Mouse (Mus musculus) cerebellum, adult 18-20 months (tissue): ENCODE measurements around the gene Stk32b.

Experiments used
- DNase-seq, 2 experiments: peaks; one replicate each; pipeline ENCODE4 v3.0.0; 2021

Stk32b gene

DNA sequence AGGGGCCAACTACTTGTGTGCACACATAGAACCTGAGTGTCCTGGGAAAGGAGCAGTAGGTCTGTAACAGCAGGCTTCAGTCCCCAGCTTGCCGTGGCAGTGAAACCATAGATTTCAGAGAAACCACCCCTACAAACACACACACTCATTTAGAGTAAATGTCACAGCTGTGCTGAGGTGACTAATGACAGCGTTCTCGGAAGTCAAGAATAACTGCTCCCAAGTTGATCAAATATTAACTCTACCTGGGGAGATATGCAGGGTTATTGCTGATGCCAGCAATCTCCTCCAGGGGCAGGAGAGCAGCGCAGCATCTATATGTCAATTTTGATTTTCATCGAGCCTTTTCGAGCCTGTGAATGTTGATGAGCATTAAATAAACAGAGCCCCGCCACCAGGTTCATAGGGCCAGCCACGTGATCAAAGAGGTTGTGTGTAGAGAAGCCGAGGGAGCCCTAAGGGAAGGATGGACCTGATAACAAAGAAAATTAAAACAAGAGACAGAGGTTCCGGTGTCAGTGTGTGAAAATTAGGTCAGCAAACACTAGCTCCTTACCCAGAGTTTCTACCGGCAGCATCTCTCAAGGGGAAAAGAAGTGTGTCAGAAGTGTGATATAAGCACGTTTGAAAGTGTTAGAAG, 210.0 kb downstream of the Stk32b start:
- no peak for DNase-seq

DNA sequence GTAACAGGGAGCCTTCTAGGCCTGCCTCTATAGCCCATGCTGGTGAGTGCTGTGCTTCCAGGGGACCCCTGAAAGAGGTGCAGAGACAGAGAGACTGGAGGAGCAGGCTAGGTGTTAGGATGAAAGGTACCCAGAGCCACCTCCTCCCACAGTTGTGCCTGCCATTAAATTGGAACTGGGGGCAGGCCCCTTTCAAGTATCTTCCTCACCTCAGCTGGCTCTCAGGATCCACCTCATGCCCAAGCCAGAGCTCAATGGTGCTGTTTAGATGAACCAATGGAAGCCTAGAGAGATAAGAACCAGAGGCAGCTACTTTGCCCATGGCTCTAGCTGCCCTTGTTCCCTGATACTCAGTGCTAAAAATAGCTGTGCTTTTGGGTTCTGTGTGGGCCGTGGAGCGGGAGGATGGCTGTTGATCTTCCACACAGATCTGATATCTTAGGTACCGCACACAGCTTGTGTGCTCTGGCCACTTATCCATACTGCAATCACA, 221.9 kb downstream of the Stk32b start:
- no peak for DNase-seq

DNA sequence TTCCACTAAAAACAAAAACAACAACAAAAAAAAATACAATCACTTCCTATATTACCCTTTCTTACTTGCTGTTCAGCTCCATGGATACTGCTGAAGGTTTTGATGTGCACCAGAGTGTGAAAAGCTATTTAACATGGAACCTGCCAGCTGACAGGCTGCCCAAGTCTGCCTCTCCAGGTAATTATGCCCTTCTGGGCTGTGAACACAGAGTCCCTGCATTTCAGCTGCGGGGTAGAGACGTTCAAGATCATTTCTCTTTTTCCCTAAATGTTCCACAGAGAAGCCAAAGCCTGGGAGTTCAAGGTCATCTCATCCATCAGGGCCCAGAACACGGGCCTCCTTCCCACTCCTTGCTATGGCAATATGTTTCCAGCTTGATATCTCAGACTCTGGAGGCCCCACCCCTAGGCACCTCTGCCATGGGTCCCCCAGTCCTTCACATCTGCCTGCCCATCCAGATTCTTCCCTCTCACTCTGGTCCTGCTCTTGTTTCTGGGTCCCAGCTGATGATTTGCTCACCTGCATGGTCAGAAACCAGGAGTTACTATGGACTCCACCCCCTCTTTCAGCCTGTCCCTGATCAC, 244.9 kb downstream of the Stk32b start:
- no peak for DNase-seq

DNA sequence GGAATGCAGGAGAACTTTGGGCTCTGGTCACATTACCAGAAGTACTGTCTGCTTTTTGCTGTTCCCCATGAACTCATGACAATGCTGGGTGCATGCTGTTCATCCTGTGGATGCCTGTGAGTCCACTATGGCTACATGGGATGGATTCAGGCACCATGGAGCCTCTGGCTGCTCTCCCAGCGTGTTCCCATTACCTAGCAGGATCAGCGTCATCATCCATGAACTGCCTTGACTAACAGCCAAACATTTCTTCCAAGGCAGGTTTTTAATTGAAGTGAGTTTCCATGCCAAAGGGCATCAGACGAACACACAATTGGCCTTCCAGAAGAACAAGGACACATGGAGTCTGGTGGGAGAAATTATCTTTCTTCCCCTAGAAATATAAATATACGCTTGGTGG, 245.4 kb downstream of the Stk32b start:
- DNase-seq = no peak

DNA sequence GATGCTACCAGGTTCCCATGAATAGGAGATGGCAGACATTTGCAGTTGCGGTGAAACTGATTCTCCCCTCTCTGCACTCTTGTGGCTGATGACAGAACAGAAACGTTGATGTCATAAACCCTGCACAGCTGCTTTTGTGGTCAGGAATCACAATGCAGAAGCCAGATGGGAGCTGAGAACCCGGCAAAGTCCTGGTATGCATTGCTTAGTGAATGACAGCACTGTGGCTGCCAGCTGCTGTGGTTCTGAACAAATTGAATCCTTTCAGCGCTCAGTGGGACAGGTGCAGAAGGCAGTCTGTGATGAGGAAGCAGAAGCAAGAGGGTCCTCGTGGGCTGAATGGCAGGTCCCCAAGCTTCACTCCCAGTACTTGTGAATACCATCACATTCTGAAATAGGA, 247.9 kb downstream of the Stk32b start:
- no peak for DNase-seq

DNA sequence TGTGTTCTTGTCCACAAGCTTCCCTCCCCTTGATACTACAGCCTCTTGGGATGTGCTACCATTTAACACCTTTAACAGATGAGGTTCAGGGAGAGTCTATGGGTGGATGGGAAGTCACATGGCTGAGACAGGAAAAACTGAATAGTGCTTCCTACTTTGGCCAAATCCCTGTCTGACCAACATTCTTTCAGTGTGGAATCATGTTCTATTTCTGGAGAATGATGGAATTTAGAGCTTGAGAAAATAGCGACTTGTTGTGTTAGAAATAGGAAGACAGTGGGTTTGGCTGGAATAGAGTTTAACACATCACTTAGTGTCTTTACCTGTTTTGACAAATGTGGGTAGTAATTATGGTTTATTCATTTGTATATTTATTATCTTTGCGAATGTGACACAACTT, 249.3 kb downstream of the Stk32b start:
- no peak for DNase-seq

DNA sequence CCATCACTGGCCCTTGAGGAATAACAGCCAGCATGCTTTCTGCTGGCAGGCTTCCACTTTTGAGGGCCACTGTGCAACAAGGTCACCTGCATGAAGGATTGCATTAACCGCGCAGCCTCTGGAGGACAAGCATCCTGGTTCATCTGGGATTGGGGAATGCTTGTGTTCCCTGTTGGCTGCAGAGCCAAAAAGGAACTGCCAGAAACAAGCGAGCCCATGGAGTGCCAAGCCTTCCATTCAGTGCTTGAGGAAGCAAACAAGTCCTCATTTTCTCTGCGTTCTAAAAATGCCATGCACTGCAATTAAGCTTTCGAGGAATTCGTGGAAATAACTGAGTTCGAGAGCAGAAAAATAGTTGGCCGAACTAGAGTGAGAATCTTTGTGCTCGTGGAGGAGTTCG, 251.5 kb downstream of the Stk32b start:
- DNase-seq = no peak

DNA sequence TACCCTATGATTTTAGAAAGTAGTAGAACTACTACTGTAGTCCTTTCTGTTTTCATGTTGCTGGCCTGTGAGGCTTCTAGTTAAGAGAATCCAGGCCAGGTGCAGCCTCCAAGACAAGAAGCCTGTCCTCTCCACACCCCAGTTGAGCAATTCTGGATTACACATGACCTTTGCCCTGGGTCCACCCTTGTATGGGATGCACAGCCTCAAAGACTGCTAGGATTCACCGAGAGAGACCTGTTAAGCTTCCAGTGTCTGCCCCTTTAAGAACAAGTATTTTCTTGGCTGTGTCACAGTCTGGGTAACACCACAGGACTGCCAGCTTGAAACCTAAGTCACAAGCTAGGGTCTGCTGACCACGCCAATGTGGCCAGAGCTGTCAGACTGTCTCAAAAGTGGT, 258.7 kb downstream of the Stk32b start:
- no peak for DNase-seq

DNA sequence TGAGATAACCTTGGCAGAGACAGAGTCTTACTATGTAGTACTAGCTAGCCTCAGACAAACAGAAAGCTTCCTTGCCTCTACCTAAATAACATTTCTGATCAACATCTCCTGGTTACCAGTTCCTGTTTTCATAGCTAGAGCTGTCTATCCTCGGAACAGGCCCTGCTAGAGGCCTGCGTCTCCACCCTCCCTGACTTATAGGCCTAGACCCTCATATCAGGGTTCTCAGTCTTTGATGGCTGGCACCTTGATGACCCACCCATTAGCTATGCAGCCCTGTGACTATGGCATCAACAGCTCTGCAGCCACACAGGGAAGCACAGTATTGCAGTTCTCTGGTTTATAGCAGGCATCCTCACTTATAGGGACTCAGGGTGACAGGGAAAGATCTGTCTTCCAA, 259.1 kb downstream of the Stk32b start:
- no peak for DNase-seq

DNA sequence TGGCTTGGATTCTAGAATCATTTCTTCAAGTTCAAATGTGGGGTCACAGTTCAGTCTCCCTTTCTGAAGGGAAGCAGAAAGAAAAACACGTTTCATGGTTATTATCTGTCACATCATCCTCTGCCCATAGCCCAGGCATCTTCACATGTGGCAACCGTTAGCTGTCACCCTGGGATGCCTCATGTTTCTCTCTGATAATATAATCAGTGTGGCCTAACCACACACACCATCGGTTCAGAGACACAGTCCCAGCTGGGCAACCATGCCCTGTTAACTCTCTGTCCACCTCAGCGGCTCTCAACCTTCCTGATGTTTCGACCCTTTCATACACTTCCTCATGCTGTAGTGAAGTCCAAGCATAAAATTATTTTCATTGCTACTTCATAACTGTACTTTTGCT, 259.8 kb downstream of the Stk32b start:
- DNase-seq = no peak

DNA sequence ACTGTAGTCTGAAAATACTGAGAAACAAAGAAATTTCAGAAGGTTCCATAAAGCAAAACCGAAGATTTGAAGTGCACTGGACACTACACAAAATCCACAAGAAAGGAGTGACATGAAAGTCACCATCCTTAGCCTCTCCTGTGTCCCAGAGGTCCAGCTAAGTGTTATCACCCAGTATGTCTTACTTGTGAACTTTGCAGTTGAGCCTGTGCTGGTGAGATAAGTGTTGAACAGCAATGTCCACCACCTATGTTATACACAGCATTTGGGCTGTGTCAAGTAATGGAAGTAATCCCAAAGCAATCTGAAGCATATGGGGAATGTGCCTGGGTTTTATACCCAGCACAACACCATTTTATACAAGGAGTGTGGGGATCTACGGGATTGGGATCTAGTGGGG, 260.4 kb downstream of the Stk32b start:
- no peak for DNase-seq

DNA sequence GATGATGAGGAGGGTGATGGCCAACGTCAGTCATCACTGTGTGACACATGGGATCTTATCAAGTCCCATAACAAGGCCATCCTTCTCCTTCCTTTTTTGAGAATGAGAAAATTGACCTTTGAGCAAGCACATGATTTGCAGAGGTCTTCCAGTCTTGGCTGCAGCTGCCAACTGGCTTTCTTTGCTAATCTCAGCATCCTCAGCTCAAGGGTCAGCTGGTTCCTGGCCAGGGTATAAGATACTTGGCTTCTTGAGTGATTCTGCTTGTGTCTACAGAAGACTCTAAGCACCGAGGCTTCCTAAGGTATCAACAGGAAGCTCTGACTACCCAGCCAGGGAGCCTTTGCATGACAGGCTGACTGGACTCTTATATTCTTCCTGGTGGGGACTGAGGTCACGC, 269.4 kb downstream of the Stk32b start:
- DNase-seq = no peak

DNA sequence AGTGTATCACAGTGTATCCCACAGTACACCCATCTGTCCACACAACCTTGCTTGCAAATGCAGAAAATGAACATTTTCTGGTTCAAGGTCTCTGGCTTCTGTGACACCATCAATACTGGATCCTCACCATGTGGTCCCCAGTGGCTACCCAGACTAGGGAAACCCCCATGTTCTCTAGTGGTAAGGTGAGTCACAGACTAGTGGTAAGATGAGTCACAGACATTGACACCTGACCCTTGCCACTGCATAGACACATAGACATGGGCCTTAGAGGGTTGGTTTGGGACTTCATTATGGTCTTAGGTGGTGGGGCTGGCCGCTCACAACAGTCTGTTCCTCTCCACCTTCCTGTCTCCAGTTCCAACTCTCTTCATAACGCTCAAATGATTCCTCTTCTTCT, 274.2 kb downstream of the Stk32b start:
- DNase-seq = no peak

DNA sequence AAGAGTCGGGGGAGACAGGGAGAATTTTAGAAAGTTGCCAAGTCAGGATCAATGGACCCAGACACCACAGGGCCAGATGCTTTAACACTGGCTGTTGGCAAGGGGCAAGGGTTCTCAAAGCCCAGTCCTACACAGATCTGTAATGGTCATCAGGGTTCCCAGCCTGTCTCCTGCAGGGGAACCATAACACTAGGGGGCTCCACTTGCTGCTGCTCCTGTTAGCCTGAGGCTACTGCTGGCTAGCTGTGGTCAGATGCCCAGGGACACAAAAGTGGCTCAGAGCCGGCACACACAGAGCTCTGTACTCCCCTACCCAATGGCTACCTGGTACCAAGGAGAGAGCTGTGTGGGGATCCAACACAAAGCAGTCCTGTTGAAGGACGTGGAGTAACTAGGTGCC, 281.6 kb downstream of the Stk32b start:
- no peak for DNase-seq

DNA sequence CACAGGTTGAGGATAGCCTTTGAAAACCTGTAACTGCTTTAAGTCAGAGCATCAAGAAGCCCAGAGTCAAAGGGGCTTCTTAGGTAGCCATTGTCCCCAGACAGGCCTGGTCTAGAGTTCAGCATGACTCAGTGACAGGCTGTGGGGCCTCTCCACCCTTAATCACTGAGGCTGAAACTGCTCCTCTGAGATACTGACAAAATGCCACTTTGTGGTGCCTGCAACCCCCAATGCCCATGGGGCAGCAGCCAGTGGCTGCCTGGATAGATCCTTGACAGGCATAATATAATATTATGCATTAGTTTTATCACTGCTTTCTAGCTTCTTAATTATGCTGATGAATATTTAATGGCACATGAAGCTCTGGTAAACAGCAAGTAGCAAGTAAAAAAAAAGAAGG, 289.8 kb downstream of the Stk32b start:
- no peak for DNase-seq

DNA sequence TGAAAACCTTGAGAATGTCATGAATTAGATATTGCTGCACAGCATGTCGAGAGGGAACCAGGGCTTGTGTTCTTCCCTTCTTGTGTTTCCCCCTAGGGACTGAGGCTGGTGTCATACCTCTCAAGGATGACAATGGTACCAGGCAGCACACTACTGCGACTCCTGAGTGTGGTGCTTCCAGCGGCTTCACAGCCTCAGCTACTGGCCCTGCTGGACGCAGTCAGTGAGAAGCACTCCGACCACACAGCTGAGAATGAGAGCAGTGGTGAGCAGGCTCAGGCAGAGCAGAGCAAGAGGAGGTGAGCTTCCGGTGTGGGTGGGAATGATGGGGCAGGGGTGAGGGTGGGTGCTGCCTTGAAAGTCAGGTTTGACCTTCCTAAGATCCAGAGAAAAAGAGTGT, 297.9 kb downstream of the Stk32b start:
- DNase-seq = no peak
